Mouse (Mus musculus) heart, adult 2 months (tissue): Measurements from ENCODE around the gene Zfp771. TPM values are rescaled to one million over a fixed set of nuclear protein-coding genes. Genes with fewer than 3 reads are reported as not detected.

ENCODE experiments used
- DNase-seq, 2 experiments: peaks; one replicate each; pipeline ENCODE4 v3.0.0; 2021
- H3K27ac ChIP-seq: fragments of 200-600 bp; 2 replicates; pipeline ENCODE4 v1.8.1; 2022
- H3K27me3 ChIP-seq: fragments of 200-500 bp; 2 replicates; pipeline ENCODE4 v1.6.1; 2012; ENCODE audit warnings: mild to moderate bottlenecking, low read length, inconsistent platforms, mixed read lengths; ENCODE audit not compliant: control insufficient read depth, insufficient read depth
- H3K36me3 ChIP-seq: fragments of 200-500 bp; 2 replicates; pipeline ENCODE4 v1.6.1; 2012; ENCODE audit warnings: low read length, inconsistent platforms; ENCODE audit not compliant: control insufficient read depth, insufficient read depth
- H3K4me1 ChIP-seq: fragments of 200-500 bp; 2 replicates; pipeline ENCODE4 v1.6.1; 2011; ENCODE audit warnings: low read length; ENCODE audit not compliant: control insufficient read depth, insufficient read depth
- H3K4me3 ChIP-seq: fragments of 200-600 bp; 2 replicates; pipeline ENCODE4 v1.8.1; 2022
- H3K79me2 ChIP-seq: fragments of 200-500 bp; replicated peaks from 2 replicates; pipeline ENCODE4 v1.6.1; 2012; ENCODE audit warnings: mild to moderate bottlenecking, inconsistent platforms, low read length, moderate library complexity, mixed read lengths; ENCODE audit not compliant: control insufficient read depth, insufficient read depth
- H3K9ac ChIP-seq: fragments of 200-500 bp; 2 replicates; pipeline ENCODE4 v1.6.1; 2012; ENCODE audit warnings: low read depth, mild to moderate bottlenecking, control low read depth, inconsistent platforms, low read length, mixed read lengths
- CTCF ChIP-seq: fragments of 200-600 bp; IDR thresholded peaks from 2 replicates; pipeline ENCODE4 v1.8.1; 2022; ENCODE audit warnings: antibody characterized with exemption, mild to moderate bottlenecking, moderate library complexity
- EP300 ChIP-seq: fragments of 200-500 bp; IDR thresholded peaks from 2 replicates; pipeline ENCODE4 v1.6.1; 2011; ENCODE audit warnings: low read depth, low read length, control low read depth; ENCODE audit not compliant: insufficient read depth
- POLR2A ChIP-seq: fragments of 200-500 bp; IDR thresholded peaks from 2 replicates; pipeline ENCODE4 v1.6.1; 2011; ENCODE audit warnings: mild to moderate bottlenecking, low read depth, low read length, control low read depth; ENCODE audit not compliant: insufficient read depth
- WGBS: fragments of 180-500 bp; shearing (Covaris S2); methylation state at CpG from one replicate; pipeline ENCODE4 v1.1.7; 2018; 5-methylcytosine and 5-hydroxymethylcytosine counted together
- intact Hi-C: fragments of 180-260 bp; cut with DNase I; formaldehyde crosslinking; loops from one replicate; pipeline ENCODE4 v1.15.1; 2025
- polyA plus RNA-seq: library from polyadenylated mRNA; depleted of rRNA; stranded (reverse); fragments of >200 nt; gene quantifications from 2 replicates; pipeline ENCODE4 v1.2.3, GENCODE M21; 2012
- total RNA-seq, 2 experiments: library from RNA; stranded (reverse); gene quantifications; 2 replicates each; pipeline ENCODE4 v1.2.3; 2021

Zfp771 gene
- total and polyA plus RNA-seq, 3 experiments: 14.7 to 30.0 (median 21.0) TPM

- no peak for DNase-seq
- H3K9ac ChIP-seq: no peak overlapping the region
- no peaks in the 10 kb centered on the region for H3K27me3 ChIP-seq
- WGBS: 48% methylated on average over 3 of the region's 3 CpGs
- H3K27ac ChIP-seq: no peak overlapping the region
- H3K4me3 ChIP-seq: no peak overlapping the region
- H3K79me2 ChIP-seq: no peaks in the 10 kb centered on the region
- H3K36me3 ChIP-seq: no peaks in the 10 kb centered on the region
- TF ChIP-seq POLR2A: no peak
- no peak for TF ChIP-seq CTCF
- no peak for TF ChIP-seq EP300
- intact Hi-C loops: no loop called here
- no peaks in the 10 kb centered on the region; the same call in 1 of the 2 replicates for H3K4me1 ChIP-seq
These were observed 36.0 kb downstream of the Zfp771 start for GRCm38 (mm10) chr7:127280092-127280491.

GRCm38 (mm10) chr7:127281114-127281513 lies 37.0 kb downstream of the Zfp771 start:
- no peaks in the 10 kb centered on the region for H3K36me3 ChIP-seq
- intact Hi-C loops: no loop called here
- H3K9ac ChIP-seq: no peak overlapping the region
- no peak for TF ChIP-seq POLR2A
- WGBS: 35% methylated on average over 4 of the region's 4 CpGs
- no peaks in the 10 kb centered on the region for H3K27me3 ChIP-seq
- H3K79me2 ChIP-seq: no peaks in the 10 kb centered on the region
- H3K4me1 ChIP-seq: no peaks in the 10 kb centered on the region; the same call in 1 of the 2 replicates
- no peak overlapping the region for H3K4me3 ChIP-seq
- DNase-seq: no peak
- H3K27ac ChIP-seq: no peak overlapping the region

DNA sequence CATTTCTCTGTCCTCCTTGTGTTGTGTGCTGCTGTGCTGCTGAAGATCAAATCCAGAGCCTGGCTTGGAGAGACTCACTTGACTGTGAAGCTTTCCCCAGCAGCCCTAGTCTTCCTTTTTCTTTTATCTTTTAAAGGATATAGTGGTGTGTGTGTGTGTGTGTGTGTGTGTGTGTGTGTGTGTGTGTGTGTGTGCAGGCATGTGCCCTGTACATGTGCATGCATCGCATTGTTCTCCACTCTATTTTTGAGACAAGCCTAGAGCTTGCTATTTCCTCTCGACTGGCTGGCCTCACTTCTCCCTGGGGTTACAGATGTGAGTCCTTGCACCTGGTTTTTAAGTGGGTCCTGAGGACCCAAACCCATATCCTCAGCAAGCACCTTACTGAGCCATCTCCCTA lies 38.1 kb downstream of the Zfp771 start:
- no peak overlapping the region for H3K9ac ChIP-seq
- H3K4me3 ChIP-seq: no peak overlapping the region
- no peaks in the 10 kb centered on the region for H3K27me3 ChIP-seq
- no peaks in the 10 kb centered on the region; the same call in 1 of the 2 replicates for H3K4me1 ChIP-seq
- WGBS: 38% methylated on average over 2 of the region's 2 CpGs
- DNase-seq: no peak
- H3K79me2 ChIP-seq: no peaks in the 10 kb centered on the region
- intact Hi-C loops: no loop called here
- H3K27ac ChIP-seq: no peak overlapping the region
- TF ChIP-seq EP300 (no peak), CTCF (no peak), POLR2A (no peak)
- H3K36me3 ChIP-seq: no peaks in the 10 kb centered on the region

DNA sequence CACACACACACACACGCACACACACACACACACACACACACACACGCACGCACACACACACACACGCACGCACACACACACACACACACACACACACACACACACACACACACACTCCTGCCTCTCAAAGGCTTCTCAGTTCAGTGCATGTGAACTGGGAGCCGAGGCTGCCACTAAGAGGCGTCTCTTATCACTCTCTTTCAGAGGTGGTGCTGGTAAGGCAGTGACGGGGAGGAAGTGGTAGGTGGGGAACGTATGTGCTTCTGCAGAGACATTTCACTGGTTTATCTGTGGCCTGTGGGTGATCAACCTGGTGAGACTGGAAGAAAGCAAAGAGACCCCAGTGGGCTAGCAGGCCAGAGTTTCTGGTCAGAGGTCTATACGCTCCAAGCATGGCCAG lies 41.1 kb downstream of the Zfp771 start:
- Histone ChIP-seq H3K27me3 (no peaks in the 10 kb centered on the region), H3K27ac (no peak overlapping the region), H3K9ac (no peak overlapping the region), H3K4me3 (no peak overlapping the region), H3K4me1 (no peaks in the 10 kb centered on the region; the same call in 1 of the 2 replicates), H3K79me2 (no peaks in the 10 kb centered on the region), H3K36me3 (no peaks in the 10 kb centered on the region)
- 65% methylated on average over 9 of the region's 10 CpGs for WGBS
- no peak for DNase-seq
- intact Hi-C loops: no loop called here
- TF ChIP-seq EP300 (no peak), POLR2A (no peak), CTCF (no peak)

GRCm38 (mm10) chr7:127287940-127288339 lies 43.9 kb downstream of the Zfp771 start:
- no peak overlapping the region for H3K27ac ChIP-seq
- no peaks in the 10 kb centered on the region for H3K27me3 ChIP-seq
- H3K36me3 ChIP-seq: no peaks in the 10 kb centered on the region
- no peak for DNase-seq
- no peak overlapping the region for H3K4me3 ChIP-seq
- intact Hi-C loops: no loop called here
- H3K9ac ChIP-seq: no peak overlapping the region
- WGBS: 75% methylated on average over 1 of the region's 1 CpGs
- H3K79me2 ChIP-seq: no peaks in the 10 kb centered on the region
- TF ChIP-seq CTCF (no peak), EP300 (no peak), POLR2A (no peak)
- H3K4me1 ChIP-seq: no peaks in the 10 kb centered on the region

DNA sequence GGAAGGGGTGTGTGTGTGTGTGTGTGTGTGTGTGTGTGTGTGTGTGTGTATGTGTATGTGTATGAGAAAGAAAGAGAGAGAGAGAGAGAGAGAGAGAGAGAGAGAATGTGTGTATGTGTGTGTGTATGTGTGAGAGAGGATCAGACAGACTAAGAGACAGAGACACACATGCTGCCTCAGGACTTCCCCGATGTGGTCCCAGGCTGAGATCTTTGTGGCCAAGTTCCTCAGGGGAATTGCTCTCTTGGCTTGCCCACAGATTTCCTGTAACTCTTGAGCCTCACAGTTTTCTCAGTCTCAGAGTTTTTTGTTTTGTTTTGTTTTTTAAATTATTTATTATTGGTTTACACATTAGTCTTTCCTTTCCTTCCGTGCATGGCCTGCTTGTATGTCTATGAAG lies 45.2 kb downstream of the Zfp771 start:
- no peak overlapping the region for H3K27ac ChIP-seq
- H3K36me3 ChIP-seq: no peaks in the 10 kb centered on the region
- no peak overlapping the region for H3K9ac ChIP-seq
- no peaks in the 10 kb centered on the region for H3K27me3 ChIP-seq
- no peak for TF ChIP-seq POLR2A
- no peak for TF ChIP-seq EP300
- TF ChIP-seq CTCF: no peak
- H3K4me1 ChIP-seq: no peaks in the 10 kb centered on the region
- no peak for DNase-seq
- H3K79me2 ChIP-seq: no peaks in the 10 kb centered on the region
- H3K4me3 ChIP-seq: no peak overlapping the region
- intact Hi-C loops: no loop called here
- WGBS: 61% methylated on average over 2 of the region's 2 CpGs

- no peak for TF ChIP-seq CTCF
- TF ChIP-seq POLR2A: no peak
- no peak for TF ChIP-seq EP300
- DNase-seq: no peak
- H3K9ac ChIP-seq: no peak overlapping the region
- H3K27me3 ChIP-seq: no peaks in the 10 kb centered on the region
- H3K36me3 ChIP-seq: no peaks in the 10 kb centered on the region
- no peaks in the 10 kb centered on the region for H3K4me1 ChIP-seq
- WGBS: 69% methylated on average over 8 of the region's 8 CpGs
- no peaks in the 10 kb centered on the region for H3K79me2 ChIP-seq
- no peak overlapping the region for H3K27ac ChIP-seq
- intact Hi-C loops: no loop called here
- no peak overlapping the region for H3K4me3 ChIP-seq
These were observed 46.1 kb downstream of the Zfp771 start for GRCm38 (mm10) chr7:127290142-127290541.
